Mouse (Mus musculus): Measurements from ENCODE around the gene Serpinb6a.

Gene Serpinb6a

GRCm38 (mm10) chr13:34002058-34003006 is at the start of gene Serpinb6a, which contains the start of gene Ripk1:
Gene Serpinb6a, minus strand, starts transcription at chr13:34002794.
Gene Ripk1, plus strand, starts transcription at chr13:34002363.
- peak; percentile 95 for DNase-seq

DNA sequence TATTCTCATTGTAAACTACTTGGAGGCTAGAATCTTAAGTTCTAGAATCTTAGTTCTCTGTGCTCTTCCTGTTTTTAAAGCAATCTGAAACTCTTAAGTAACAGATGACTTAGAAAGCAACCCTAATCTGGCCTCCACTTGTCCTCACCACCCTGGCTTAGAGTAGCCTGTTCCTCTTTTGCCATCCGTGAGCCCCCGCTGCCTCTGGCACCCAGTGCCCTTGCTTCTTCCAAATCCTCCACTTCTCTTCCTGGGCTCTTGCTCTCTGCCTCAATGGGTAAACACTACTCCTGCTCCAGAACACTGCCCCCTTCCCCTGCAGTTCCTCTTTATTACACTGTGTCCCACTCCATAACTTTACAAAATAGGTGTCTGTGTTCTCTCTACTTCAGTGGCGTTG is 49.1 kb upstream of the Serpinb6a start:
- DNase-seq = no peak

- no peak for DNase-seq
Observed at GRCm38 (mm10) chr13:34050479-34050878, 47.9 kb upstream of the Serpinb6a start.

DNA sequence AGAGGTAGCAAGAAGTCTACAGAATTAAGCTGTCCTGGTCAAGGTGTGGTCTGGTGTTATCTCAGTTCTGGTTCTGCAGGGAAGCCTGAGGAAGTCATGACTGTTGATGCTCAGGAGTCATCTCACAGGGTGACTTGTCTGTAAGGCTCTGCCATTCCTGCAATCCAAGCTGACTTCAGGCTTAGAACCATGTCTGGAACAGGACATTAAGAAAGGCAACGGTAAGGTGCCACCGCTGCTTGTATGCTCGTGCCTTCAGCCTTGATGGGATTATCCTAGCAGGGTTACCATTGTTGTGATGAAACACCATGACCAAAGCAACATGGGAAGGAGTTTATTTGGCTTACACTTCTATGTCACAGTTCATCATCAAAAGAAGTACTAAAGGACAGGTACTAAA is 44.9 kb upstream of the Serpinb6a start:
- no peak for DNase-seq

- peak; percentile 54 to 66 for DNase-seq
Observed at GRCm38 (mm10) chr13:34046421-34047012, 43.9 kb upstream of the Serpinb6a start.

GRCm38 (mm10) chr13:34045511-34046249 is 43.1 kb upstream of the Serpinb6a start:
- no peak for DNase-seq

GRCm38 (mm10) chr13:34043716-34044393 is 41.3 kb upstream of the Serpinb6a start:
- no peak for DNase-seq

- DNase-seq = no peak
Observed at GRCm38 (mm10) chr13:34040091-34040490, 37.5 kb upstream of the Serpinb6a start.

DNA sequence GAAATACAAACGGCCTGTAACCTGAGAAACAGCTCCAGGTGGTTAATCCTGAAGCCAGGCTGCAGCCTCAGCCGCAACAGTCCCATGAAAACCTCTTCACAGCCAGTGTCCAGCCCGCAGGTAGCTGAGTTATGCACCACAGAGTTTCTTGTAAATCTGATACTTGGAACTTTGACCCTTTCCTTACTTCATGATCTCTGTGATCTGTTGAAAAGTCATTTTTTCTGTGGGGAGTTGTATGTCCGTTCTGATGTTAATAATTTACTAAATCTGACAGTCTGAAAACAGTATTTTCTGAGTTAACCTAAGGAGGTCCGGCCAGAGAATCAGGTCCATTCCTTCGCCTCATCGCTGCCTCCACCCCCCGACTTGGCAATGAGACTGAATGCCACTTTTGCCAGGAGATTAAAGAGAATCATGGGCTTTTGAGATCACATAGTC is 36.3 kb upstream of the Serpinb6a start:
- no peak for DNase-seq

GRCm38 (mm10) chr13:34038056-34038432 is 35.5 kb upstream of the Serpinb6a start:
- no peak for DNase-seq

- peak; percentile 90 to 92 for DNase-seq
Observed at GRCm38 (mm10) chr13:34037172-34038055, 34.8 kb upstream of the Serpinb6a start, which contains the start of gene Bphl. Gene Bphl, plus strand, starts transcription at chr13:34037597.

- DNase-seq = no peak
Observed at GRCm38 (mm10) chr13:34036726-34037125, 34.1 kb upstream of the Serpinb6a start.

- no peak for DNase-seq
Observed at GRCm38 (mm10) chr13:34035424-34035823, 32.8 kb upstream of the Serpinb6a start.

DNA sequence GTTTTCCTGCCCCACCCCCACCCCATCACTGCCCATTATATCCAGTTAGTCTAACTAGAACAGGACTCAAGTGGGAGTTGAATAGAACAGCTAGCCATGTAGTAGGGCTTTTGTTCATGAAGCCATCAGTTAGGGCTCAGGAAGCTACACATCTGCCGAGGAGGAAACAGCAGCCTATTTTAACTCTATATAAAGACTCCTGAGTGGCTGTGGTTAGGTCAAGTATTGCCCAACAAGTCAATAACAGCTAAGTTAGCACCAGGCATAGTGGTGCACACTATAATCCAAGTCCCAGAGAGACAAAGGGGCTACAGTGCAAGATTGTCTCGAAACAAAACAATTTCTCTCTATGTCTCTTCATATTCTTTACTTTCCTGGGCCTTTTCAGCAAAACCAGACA is 29.4 kb upstream of the Serpinb6a start:
- no peak for DNase-seq

DNA sequence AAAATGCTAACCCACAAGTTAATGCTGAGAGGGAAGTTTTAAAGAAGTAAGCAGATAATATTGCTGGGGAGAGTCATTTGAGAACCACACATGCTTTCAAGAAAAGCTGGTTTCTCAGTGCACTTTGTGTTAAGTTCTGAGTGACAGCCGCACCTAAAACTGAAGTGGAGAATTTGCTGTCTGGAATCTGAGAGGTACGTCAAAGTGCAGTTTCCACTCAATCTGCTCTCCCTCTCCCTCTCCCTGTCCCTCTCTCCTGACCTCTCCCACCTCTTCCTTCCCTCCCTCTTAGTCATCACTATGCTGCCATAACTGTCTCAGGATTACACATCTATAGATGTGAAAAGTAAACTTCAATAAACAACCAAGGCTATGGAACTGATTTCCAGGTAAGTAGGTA is 19.4 kb upstream of the Serpinb6a start:
- DNase-seq = no peak

DNA sequence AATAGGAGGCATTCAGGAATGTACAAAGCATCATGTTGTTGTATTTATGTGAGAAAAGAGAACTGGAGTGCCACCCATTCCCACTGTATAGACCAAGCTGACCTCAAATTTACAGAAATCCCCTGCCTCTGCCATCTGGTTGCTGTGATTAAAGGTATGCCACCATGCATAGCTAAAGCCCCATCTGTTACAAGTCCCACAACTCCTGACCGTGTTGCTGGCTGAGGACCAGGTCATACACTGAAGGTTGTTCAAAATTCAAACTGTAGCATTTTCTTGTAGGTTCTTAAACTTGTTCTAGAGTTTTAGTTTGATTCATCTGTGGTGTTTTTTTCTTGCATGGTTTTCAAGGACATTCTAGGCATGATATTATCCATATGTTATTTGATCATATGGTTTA is 15.9 kb upstream of the Serpinb6a start:
- DNase-seq = no peak

- no peak for DNase-seq
Observed at GRCm38 (mm10) chr13:34016927-34017569, 14.5 kb upstream of the Serpinb6a start.

DNA sequence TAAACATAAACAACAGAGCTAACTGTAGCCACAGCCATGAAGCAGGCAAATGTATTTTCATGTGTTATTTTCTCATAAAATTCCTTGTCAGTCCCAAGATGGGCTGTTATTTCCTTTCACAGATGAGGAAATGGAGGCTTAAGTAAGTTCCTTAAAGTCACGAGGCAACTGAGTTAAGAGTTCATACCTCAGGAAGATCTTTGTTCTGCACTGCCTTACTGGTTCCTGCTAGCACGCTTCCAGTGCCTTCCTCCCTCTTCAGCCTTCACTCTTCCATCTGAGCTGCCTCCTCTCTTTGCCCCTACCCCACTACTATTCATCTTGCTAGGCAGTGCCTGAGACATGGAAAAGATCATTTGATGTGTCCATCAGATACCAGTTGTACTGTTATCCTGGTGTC is 4.6 kb upstream of the Serpinb6a start:
- DNase-seq = no peak

- peak in 1 of 2 experiments; percentile 16 for DNase-seq
Observed at GRCm38 (mm10) chr13:34003058-34003457, 464 bp upstream of the Serpinb6a start.

- DNase-seq = peak; percentile 48 to 52
Observed at GRCm38 (mm10) chr13:33995197-33995596, 7.4 kb downstream of the Serpinb6a start.

GRCm38 (mm10) chr13:33989625-33990024 is 13.0 kb downstream of the Serpinb6a start:
- DNase-seq = no peak

Data from thymus, postnatal 36 days (tissue).